Mouse (Mus musculus): ENCODE measurements around the gene Jup.

Jup gene

DNA sequence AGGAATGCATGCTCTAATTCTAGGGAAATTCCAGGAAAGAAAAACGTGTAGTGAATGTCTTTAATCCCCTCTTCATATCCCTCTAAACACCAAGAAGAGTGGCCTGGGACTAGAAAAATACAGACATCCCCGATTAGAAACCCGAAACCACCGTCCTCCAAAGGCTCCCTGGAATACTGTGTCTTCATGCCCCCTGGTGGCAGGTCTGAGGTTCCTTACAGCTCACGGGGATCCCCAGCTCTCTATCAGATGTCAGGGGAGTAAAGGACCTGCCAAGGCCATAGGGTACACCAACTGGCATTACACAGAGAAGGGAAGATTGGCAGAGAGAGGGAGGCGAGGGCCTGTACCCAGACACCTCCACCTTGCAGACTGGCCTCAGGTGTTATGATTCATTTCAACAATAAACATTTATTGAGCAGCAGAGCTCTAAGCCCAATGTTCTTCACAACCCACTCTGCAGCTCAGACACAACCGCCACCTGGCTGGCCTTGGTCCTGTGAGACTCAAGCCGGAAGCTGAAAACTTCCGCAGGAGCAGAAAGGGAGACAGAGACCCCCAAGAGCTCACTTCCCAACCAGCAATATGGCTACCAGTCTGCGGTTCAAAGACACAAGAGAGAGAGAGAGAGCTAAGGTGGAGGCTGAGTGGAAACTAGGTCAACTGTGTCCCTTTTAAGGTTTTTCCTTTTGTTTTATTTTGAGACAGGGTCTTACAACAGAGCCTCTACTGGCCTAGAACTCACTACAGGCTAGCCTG lies 10.7 kb upstream of the Jup start:
- no peak for DNase-seq (ENCODE audit: low read depth, low spot score)

- no peak for DNase-seq (ENCODE audit: low read depth, low spot score)
These were observed 9.6 kb upstream of the Jup start for GRCm38 (mm10) chr11:100406995-100407705.

- no peak for DNase-seq (ENCODE audit: low read depth, low spot score)
These were observed 8.7 kb upstream of the Jup start for GRCm38 (mm10) chr11:100406273-100406672.

DNA sequence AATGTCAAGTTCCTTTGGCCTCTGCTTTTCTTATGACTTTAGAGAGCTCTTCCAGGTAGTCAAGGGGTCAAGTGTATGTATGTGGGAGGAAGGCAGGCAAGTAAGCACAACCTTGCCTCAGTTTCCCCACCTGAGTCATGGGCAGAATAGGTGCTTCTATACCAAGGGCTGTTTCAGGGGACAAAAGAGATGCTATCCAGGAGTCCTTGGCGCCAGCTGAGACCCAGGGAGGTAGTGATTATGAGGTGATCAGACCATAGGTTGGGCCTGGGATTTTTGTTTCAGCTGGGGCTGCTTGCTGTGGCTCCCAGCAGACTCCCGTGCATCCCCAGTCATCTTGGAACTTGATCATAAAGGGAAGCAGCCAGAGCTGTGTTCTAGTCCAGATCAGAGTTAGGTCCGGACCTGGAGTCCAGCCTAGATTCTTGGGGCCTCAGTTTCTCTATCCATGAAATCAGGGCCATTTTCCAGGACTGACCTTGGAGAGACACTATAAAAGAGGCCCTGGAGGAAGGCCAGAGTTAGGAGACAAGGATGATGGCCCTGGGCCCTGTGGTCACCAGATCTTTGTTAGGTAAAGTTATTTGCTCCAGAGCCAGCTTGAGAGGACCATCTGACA lies 7.0 kb upstream of the Jup start:
- DNase-seq (ENCODE audit: low read depth, low spot score), result no peak

DNA sequence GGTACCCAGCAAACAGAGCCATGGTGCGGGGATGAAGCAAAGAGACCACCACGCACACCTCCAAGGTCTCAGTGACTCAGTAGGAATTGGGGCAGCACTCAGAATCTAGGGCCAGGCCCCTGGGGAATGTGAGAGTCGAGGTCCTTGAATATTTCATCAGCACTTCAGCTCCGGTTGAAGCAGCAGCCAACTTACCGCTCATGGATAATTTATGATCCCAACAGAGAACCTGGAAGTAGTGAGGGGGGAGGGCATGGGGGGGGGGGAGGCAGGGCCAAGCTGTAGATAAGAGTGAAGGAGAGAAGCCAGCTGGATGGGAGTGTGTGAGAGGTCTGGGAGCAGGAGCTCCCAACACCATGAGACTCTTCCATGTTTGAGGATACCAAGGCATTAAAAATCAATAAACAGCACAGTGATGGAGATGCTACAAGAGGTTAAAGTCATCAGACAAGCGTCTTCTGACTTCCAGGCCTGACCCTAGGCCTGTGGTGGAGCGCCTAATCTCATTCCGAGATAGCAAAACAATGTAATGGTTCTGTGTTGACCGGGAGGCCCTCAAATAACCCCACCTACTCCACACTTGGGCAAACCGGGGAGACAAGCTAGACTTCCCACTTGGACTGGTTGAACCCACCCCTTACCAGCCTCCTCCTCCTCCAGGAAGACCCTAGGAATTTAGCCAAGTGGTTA lies 6.0 kb upstream of the Jup start:
- DNase-seq (ENCODE audit: low read depth, low spot score), result no peak

DNA sequence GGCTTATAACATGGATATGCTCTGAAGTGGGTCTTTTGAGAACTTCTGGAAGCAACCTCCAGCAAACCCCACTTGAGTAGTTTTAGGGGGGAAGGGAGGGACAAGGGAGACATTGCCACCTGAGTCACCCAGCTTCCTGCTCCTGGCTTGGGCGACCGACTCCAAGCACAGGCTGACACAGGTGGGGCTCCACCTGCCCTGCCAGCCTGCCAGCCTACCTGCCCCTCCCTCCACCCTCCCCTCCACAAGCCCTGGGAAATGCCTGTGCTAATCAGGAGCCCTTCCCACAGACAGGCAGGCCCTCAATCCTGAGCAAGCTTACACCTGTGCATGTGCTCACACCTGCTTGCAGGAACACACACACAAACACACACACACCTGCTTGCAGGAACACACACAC lies 5.1 kb upstream of the Jup start:
- no peak for DNase-seq (ENCODE audit: low read depth, low spot score)

GRCm38 (mm10) chr11:100402240-100402639 lies 4.7 kb upstream of the Jup start:
- DNase-seq (ENCODE audit: low read depth, low spot score), result no peak

- DNase-seq (ENCODE audit: low read depth, low spot score), result no peak
These were observed 3.3 kb upstream of the Jup start for GRCm38 (mm10) chr11:100400842-100401241.

DNA sequence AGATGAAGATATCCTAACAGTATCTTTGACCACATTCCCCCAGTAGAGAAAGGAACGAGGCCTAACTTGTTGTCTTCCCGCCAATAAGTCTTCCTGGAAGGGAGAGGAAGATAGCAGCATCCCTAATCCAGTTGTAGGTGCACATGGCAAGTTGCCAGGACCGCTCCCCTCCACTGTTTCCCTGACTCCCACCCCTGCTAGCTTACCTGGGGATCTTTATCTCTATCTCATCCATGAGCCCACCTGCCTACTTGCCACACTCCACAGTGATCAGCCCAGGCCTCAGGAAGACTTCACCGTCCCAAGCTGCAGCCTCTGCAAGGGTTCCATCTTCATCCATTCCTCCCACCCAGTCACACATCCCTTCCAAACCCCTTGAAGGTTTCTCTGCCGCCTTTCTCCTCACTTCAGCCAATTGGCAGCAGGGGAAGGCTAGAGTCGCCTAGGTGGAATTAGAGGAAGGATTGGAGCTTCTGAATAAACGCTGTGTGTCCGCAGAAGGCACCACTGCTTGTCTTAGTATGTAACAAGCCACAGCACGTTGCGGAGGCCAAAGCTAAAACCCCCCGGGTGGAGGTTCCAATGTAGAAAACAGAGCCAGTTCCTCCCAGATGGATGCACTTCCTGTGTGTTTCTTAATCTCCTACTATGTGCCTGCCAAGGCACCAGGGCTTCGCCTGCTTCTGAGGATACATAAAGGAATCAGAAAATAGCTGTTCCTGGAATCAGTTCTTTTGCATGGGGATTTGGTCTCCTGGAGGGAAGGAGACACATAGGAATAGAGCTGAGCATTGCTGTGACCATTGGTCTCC lies 2.4 kb upstream of the Jup start:
- DNase-seq (ENCODE audit: low read depth, low spot score), result no peak

DNA sequence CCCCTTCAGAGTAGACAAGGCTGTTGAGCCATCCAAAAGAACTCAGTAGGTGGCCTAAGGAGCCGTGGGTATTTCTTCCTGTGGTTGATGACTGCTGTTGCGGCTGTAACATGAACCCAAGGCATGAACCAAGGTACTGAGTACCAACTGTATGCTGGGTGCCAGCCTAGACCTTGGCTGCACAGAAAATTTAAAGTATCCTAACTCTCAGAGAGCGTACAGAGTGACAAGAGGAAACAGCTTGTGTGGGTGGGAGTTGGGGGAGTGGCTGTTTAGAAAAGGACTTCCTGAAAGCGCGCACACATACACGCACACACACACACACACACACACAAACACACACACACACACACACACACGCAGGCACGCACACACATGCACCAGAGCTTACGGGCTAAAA lies 1.8 kb upstream of the Jup start:
- DNase-seq (ENCODE audit: low read depth, low spot score), result no peak

GRCm38 (mm10) chr11:100398517-100398916 lies 954 bp upstream of the Jup start:
- no peak for DNase-seq (ENCODE audit: low read depth, low spot score)

GRCm38 (mm10) chr11:100396886-100397599 lies 520 bp downstream of the Jup start:
- no peak for DNase-seq (ENCODE audit: low read depth, low spot score)

DNA sequence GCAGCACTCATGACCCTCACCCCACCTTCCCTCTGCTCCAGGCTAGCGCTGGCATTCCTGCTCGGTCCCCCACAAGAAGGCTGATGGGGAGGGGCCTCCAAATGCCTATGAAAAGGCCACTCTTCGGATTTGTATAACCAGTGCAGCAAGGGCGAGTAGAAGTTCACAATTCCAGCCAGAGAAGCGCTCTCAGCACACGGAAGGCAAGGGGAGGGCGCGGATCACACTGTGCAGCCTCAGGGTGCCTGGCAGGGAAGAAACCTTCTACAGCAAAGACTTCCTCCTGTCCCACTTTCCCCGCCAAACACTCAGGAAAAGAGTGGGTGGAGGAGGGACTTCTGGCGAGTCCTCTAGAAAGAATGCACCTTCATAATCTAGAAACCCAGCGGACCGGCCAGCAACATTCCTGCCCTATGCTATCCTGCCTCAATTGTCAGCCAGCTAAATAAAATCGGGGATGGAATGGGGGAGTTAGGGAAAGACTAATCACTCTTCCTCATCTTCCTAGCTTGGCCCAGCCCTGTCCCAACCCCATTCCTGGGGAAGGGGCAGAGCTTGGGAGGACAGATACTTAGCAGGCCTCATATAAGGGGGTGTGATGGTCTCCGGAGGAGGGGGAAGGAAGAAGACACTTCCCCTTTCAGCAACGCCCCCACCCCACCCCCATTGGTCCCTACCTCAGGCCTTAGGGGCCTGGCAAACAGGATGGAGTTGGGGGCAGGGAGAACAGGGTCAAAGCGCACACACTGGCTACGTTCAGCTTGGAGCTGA lies 1.5 kb downstream of the Jup start:
- no peak for DNase-seq (ENCODE audit: low read depth, low spot score)

DNA sequence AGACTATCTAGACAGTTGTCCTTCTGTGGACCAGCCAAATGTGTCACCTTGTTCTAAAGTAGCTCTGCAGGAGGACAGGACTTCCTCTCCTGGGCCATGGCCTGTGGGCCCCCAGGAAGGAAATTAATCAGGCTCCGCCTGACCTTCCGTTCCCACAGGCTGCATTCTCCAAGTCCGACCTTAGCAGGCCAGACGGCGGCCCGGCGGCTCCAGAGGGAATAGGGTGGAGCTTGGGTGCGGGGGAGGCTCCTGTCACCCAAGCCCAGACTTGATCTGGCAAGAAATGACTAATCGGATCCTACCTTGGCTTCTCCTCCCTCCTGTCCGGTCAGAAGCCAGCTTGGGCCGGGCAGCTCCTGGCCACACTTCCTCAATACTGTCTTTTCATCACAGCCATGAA lies 2.4 kb downstream of the Jup start:
- no peak for DNase-seq (ENCODE audit: low read depth, low spot score)

GRCm38 (mm10) chr11:100394353-100395074 lies 3.0 kb downstream of the Jup start:
- no peak for DNase-seq (ENCODE audit: low read depth, low spot score)

GRCm38 (mm10) chr11:100393733-100394132 lies 3.8 kb downstream of the Jup start:
- no peak for DNase-seq (ENCODE audit: low read depth, low spot score)

DNA sequence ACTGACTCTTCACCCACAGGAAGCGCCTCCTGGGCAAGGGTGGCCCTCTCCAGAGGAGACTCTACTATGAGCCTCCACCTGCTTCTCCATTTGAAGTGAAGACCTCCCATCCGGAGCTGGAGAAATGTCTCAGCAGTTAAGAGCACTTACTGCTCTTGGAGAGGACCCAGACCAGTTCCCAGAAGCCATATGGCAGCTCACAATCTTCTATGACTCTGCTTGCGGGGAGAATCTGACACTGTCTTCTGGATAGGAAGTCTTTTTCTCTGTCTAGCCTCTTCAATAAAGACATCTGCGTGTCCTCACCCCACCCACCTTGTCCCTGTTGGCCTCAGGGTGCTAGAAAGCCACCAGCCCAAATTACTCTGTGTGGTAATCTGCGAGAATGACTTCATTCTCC lies 4.6 kb downstream of the Jup start:
- DNase-seq (ENCODE audit: low read depth, low spot score), result no peak

GRCm38 (mm10) chr11:100391884-100392345 lies 5.6 kb downstream of the Jup start:
- DNase-seq (ENCODE audit: low read depth, low spot score), result no peak

Data from WW6 (cell line).